Mouse (Mus musculus): ENCODE data around the gene 4933412E24Rik.

Gene 4933412E24Rik

GRCm38 (mm10) chr15:60016513-60016912, at the start of gene 4933412E24Rik:
TSS of gene 4933412E24Rik (minus strand) at chr15:60016613.
- DNase-seq: no peak

GRCm38 (mm10) chr15:60030728-60031127, 14.3 kb upstream of the 4933412E24Rik start:
- no peak for DNase-seq

DNA sequence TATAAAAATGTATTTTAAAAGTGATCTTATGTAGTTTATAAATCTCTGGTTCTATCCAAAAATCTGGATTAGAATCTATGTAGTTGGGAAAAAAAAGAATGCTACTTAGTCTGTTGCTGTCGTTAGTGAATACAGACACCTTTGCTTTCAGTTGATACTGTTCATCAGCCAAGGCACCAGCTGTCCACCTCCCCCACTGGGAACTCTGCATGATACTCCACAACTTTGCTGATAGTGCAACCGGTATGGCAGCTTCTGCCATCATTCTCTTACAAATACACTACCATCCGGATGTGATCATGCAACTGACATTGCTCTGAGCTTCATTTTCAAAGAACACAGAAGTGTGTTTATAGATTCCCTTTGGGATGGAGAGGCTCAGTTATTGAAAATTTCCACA, 4.8 kb upstream of the 4933412E24Rik start:
- no peak for DNase-seq

GRCm38 (mm10) chr15:60010199-60010598, 6.2 kb downstream of the 4933412E24Rik start:
- no peak for DNase-seq

DNA sequence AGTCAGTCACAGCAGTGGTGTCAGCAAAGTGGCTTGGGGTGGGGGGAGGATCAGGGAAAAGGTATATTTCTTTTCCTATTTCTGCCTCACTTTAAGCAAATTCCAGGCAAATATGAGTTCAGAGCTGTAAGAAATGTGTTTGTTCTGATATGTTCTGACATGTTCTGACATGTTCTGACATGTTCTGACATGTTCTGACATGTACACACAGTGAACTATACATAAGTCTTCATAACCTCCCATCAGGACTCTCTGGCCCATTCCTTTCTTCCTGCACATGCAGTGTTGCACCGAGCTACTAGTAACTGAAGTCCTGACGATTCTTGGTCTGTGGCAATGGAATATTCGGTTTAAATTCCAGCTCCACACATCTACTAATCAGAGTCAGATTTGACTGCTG, 6.8 kb downstream of the 4933412E24Rik start:
- no peak for DNase-seq

DNA sequence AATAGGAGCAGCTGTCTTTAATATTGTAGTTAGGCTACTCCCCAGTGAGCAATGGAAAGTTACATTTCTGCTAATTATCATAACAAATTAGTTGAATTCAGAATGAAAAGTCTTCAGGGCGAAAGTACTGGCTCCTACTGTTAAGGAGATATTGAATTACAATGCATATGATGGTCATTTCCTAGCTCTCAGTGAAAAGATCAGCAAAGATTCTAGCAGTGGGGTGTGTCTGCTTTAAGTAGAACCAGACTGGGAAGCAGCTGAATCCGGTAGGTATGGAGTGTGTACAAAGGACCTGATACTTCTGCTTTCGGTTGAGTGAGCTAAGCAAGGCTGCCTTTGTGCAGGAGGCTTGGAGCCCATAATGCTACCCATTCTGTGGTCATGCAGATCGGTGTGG, 32.6 kb downstream of the 4933412E24Rik start:
- DNase-seq: no peak

- no peak for DNase-seq
Observed at GRCm38 (mm10) chr15:59975310-59975709, 41.1 kb downstream of the 4933412E24Rik start.

DNA sequence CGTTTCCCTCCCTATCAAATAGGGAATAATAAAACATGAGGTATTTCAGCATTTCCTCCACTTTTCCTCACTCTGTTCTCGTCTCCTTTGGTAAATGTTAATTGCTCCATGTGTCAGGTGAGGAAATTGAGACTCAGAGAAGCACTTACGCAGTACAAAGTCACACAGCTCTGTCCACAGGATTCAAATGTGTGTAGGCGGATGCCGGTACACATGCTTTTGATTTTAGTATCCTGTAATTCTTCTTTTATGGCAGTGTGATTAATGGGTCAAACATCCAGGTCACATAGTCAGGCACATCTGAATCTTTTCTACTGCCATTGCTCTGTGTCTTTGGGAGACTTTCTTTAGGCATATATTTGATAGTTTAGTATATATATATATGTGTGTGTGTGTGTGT, 41.8 kb downstream of the 4933412E24Rik start:
- DNase-seq: no peak

- DNase-seq: no peak
Observed at GRCm38 (mm10) chr15:59973651-59974519, 42.5 kb downstream of the 4933412E24Rik start.

Measured in thymus, postnatal 14 days (tissue).